Mouse (Mus musculus) limb, embryonic 15.5 days (tissue): ENCODE measurements around the gene Pih1d1. TPM values are rescaled to one million over a fixed set of nuclear protein-coding genes. Genes with fewer than 3 reads are reported as not detected.

Experiments
- ATAC-seq: fragments of 200-750 bp; cut with Nextera tagmentation; 2 replicates; pipeline ENCODE4 v1.8.0; 2017; ENCODE audit warnings: low read depth, moderate TSS enrichment; ENCODE audit not compliant: insufficient number of reproducible peaks, low FRiP score, low TSS enrichment
- H3K27ac ChIP-seq: fragments of 300-500 bp; sonication (generic); 2 replicates; pipeline ENCODE4 v1.5.1; 2015; ENCODE audit warnings: moderate library complexity, mild to moderate bottlenecking, inconsistent platforms
- H3K27me3 ChIP-seq: fragments of 300-500 bp; sonication (generic); 2 replicates; pipeline ENCODE4 v1.6.1; 2015; ENCODE audit warnings: inconsistent platforms
- H3K36me3 ChIP-seq: fragments of 300-500 bp; sonication (generic); 2 replicates; pipeline ENCODE4 v1.6.1; 2015; ENCODE audit warnings: inconsistent platforms
- H3K4me1 ChIP-seq: fragments of 300-500 bp; sonication (generic); 2 replicates; pipeline ENCODE4 v1.6.1; 2015; ENCODE audit warnings: inconsistent platforms
- H3K4me2 ChIP-seq: fragments of 300-500 bp; sonication (generic); 2 replicates; pipeline ENCODE4 v1.6.1; 2015; ENCODE audit warnings: mild to moderate bottlenecking, inconsistent platforms
- H3K4me3 ChIP-seq: fragments of 300-500 bp; sonication (generic); 2 replicates; pipeline ENCODE4 v1.5.1; 2015; ENCODE audit warnings: mild to moderate bottlenecking, inconsistent platforms
- H3K9ac ChIP-seq: fragments of 300-500 bp; sonication (generic); 2 replicates; pipeline ENCODE4 v1.6.1; 2015; ENCODE audit warnings: inconsistent platforms
- H3K9me3 ChIP-seq: fragments of 300-500 bp; sonication (generic); 2 replicates; pipeline ENCODE4 v1.6.1; 2016; ENCODE audit warnings: inconsistent platforms
- WGBS: fragments of 180-500 bp; shearing (Covaris S2); methylation state at CpG from one replicate; pipeline ENCODE4 v1.1.7; 2015; 5-methylcytosine and 5-hydroxymethylcytosine counted together
- polyA plus RNA-seq: library from polyadenylated mRNA; unstranded; fragments of >200 nt; fragmentation: Nextera tagmentation; extraction: Ambion mirVana; gene quantifications from 2 replicates; pipeline ENCODE4 v1.2.1, GENCODE M21; 2015

The Pih1d1 gene
- polyA plus RNA-seq, 1 experiment from 2014 or later: 76.3 TPM

DNA sequence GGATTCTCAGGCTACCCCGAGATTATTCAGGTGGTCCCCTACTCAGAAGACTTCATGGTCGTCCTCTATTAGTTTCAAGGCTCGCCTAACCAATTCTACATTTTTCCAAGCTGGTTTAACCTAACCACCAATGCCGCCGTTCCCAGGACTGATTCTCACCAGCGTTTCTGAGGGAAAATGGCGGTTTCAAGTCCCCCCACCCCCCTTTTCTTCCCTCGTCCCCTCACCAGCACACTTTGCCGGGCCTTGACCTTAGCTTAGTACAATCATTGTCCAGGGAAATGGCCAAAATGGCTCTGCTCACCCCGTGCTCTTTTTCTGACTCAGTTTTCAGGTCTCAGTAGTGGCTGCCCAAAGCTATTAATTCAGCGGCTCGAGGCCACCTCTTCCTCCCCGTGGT lies 21.3 kb downstream of the Pih1d1 start:
- Histone ChIP-seq H3K27ac (no peak overlapping the region), H3K4me1 (peaks cover 20% of the 10 kb centered on the region), H3K9me3 (no peaks in the 10 kb centered on the region; the same call in 1 of the 2 replicates), H3K4me2 (no peak overlapping the region), H3K4me3 (no peak overlapping the region), H3K36me3 (no peaks in the 10 kb centered on the region), H3K9ac (no peak overlapping the region), H3K27me3 (peaks cover 94% of the 10 kb centered on the region)
- no peak for ATAC-seq
- 2% methylated on average over 13 of the region's 13 CpGs for WGBS

DNA sequence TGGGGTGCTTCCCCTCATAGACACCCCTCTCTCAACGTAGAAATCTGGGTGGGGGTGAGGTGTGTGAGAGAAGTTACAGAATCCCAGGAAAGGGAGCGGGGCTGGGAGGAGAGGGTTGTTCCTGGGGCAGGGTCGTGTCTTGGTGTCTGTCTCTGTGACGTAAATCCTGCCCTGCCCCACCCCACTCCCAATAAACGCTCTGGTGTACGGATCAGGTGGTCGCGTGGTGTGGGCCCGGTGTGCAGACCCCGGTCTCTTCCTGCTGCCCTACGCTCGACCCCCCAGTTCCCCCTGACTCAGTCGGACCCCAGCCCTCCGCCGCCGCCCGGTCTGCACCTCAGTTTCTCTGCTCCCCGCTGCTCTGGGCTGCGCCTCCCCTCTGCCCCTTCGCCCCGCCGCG lies 21.8 kb downstream of the Pih1d1 start:
- no peaks in the 10 kb centered on the region for H3K9me3 ChIP-seq
- H3K4me2 ChIP-seq: peak overlapping the region; percentile 40
- H3K4me3 ChIP-seq: peak overlapping the region; percentile 27
- 2% methylated on average over 23 of the region's 23 CpGs for WGBS
- peaks cover 20% of the 10 kb centered on the region for H3K4me1 ChIP-seq
- ATAC-seq: no peak
- no peak overlapping the region for H3K9ac ChIP-seq
- H3K36me3 ChIP-seq: no peaks in the 10 kb centered on the region
- peaks cover 95% of the 10 kb centered on the region for H3K27me3 ChIP-seq
- no peak overlapping the region for H3K27ac ChIP-seq

DNA sequence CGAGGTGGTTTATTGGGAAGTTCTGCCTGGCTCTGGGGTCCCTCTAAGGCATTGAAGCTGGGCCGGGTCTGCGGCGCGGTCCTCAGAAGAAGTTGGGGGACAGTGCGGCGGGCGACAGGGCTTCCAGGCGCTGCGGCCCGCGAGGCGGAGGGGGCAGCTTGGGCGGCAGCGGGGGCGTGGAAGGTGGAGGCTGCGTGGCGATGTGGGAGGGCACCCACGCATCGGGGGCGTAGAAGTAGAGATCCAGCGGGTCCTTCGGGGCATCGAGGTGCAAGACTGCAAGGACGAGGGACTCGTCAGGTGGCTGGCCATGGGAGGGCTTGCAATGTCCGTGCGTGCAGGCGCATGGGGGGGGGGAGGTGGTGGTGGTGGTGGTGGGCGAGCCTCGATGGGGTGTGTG lies 22.3 kb downstream of the Pih1d1 start:
- WGBS: 4% methylated on average over 29 of the region's 31 CpGs

DNA sequence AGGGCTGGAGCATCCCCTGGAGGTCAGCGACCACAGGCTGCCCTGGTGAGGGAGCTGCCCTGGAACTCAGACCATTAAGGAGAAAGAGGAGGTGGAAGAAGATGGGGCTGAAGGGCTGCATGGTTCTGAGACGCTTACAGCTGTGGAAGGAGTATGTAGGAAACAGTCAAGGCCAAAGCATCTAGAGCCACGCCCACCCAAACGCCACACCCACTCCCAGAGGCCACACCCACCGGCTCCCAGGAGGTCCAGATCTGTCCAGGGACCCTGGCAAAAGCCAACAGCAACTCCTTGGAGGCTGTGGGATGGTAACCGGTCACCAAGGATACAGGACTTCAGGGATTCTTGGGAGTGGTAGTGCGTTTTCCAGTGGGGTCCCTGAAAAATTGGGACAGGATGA lies 24.4 kb downstream of the Pih1d1 start:
- no peak for ATAC-seq
- peaks cover 33% of the 10 kb centered on the region for H3K4me1 ChIP-seq
- H3K9ac ChIP-seq: no peak overlapping the region
- H3K36me3 ChIP-seq: no peaks in the 10 kb centered on the region
- 25% methylated on average over 7 of the region's 7 CpGs for WGBS
- H3K4me3 ChIP-seq: no peak overlapping the region
- H3K9me3 ChIP-seq: no peaks in the 10 kb centered on the region
- H3K4me2 ChIP-seq: no peak overlapping the region
- H3K27me3 ChIP-seq: peaks cover 98% of the 10 kb centered on the region
- H3K27ac ChIP-seq: no peak overlapping the region

More for the DNA sequence above, 22.3 kb downstream of the Pih1d1 start:
- Histone ChIP-seq H3K4me1 (peaks cover 22% of the 10 kb centered on the region), H3K4me3 (peak overlapping the region; percentile 27), H3K9ac (no peak overlapping the region), H3K27me3 (peaks cover 96% of the 10 kb centered on the region), H3K27ac (no peak overlapping the region), H3K36me3 (no peaks in the 10 kb centered on the region), H3K9me3 (no peaks in the 10 kb centered on the region), H3K4me2 (peak overlapping the region; percentile 40)
- no peak for ATAC-seq

DNA sequence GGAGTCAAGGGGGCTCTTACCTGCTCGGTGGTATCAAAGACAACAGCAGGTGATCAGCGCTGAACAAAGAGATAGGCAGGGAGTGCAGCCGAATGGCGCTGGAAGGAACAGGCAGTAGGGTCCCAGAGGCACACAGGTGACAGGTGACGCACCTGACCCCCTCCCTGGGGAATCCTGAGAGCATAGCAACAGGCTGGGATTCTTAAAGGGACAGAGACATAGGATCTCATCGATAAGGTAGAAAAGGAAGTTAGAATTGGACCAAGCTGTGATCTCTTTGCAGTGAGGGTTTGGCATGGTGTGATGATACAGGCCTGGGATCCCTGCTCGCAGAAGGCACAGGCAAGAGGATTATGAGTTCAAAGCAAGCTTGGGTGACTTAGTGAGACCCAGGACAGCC lies 25.4 kb downstream of the Pih1d1 start, which contains the start of gene Gfy:
Gfy (minus strand) TSS at position 101 of the 400 bp plus-strand sequence.
- Histone ChIP-seq H3K36me3 (no peaks in the 10 kb centered on the region), H3K27ac (no peak within 1 kb of the TSS), H3K4me3 (no peak within 1 kb of the TSS), H3K9ac (no peak within 1 kb of the TSS), H3K4me1 (peaks cover 33% of the 10 kb centered on the region), H3K27me3 (peaks cover 100% of the 10 kb centered on the region), H3K9me3 (no peaks in the 10 kb centered on the region), H3K4me2 (no peak within 1 kb of the TSS)
- ATAC-seq: no peak
- 23% methylated on average over 7 of the region's 7 CpGs for WGBS

DNA sequence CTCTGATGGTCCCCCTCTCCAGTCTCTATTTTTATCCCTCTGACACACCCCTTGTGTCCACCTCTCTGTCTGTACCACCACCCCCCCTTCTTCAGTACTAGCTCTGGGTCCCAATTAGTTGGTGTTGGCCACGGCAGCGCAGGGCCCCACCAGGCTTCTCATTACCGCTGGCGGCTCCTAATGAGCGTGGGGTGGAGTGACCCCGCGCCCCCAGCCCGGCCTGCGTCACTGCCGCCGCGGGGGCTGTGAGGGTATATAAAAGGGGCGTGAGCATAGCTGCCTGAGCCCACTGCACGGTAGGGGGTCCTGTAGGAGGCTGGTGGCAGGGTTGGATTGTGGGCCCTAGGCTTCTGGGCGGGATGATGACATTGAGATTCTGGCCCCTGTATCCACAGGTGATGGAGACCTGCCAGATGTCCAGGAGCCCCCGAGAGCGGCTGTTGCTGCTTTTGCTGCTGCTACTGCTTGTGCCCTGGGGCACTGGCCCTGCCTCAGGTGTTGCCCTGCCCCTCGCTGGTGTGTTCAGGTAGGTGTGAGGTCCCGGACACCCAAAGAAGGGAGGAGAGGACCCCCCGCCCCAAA lies 26.9 kb downstream of the Pih1d1 start, which contains the start of gene Pth2:
Pth2 (plus strand) TSS at position 100 of the 582 bp plus-strand sequence.
- Histone ChIP-seq H3K36me3 (no peaks in the 10 kb centered on the region), H3K4me3 (peak within 1 kb of the TSS; percentile 4; the same call in 1 of the 2 replicates), H3K27me3 (peaks cover 99% of the 10 kb centered on the region), H3K4me2 (no peak within 1 kb of the TSS), H3K27ac (no peak within 1 kb of the TSS), H3K4me1 (peaks cover 22% of the 10 kb centered on the region), H3K9me3 (no peaks in the 10 kb centered on the region), H3K9ac (no peak within 1 kb of the TSS)
- no peak for ATAC-seq
- WGBS: 10% methylated on average over 20 of the region's 20 CpGs

DNA sequence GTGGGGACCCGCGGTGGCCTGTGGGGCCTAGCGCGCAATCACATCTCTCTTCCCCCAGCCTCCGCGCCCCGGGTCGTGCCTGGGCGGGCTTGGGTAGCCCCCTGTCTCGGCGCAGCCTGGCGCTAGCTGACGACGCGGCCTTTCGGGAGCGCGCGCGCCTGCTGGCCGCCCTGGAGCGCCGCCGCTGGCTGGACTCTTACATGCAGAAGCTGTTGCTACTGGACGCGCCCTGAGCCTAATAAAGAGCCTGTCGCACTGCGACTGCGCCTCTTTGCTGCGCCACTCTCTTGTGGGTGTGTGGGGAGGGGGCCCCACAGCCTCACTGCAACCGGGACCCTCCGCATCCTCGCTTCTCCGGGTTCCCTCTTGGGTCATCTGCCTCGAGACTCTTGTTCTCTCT lies 27.4 kb downstream of the Pih1d1 start:
- Histone ChIP-seq H3K4me1 (peaks cover 17% of the 10 kb centered on the region), H3K27me3 (peaks cover 99% of the 10 kb centered on the region), H3K9ac (no peak overlapping the region), H3K27ac (no peak overlapping the region), H3K4me3 (peak overlapping the region; percentile 4; the same call in 1 of the 2 replicates), H3K9me3 (no peaks in the 10 kb centered on the region), H3K4me2 (no peak overlapping the region), H3K36me3 (no peaks in the 10 kb centered on the region)
- 4% methylated on average over 34 of the region's 35 CpGs for WGBS
- ATAC-seq: no peak

DNA sequence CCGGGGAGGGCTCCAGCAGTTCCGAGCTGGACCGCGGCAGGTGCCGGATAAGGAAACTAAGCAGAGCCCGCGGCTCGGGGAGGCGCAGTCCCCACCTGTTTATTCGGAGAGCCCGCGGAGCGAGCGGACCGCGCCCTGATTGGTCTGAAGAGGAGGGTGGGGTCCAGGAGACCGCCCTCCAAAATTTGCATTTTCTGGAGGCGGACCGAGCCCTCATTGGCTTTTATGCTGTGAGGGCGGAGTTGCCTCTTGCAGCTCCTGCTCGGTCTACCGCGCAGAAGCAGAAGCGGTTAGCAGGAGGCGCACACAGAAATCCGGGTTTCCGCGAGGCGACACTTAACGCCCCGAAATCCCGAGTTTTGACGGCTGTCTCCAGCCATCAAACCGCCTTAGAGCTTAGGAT lies 28.1 kb downstream of the Pih1d1 start:
- peaks cover 13% of the 10 kb centered on the region for H3K4me1 ChIP-seq
- ATAC-seq: peak; percentile 80
- H3K27me3 ChIP-seq: peaks cover 93% of the 10 kb centered on the region
- H3K4me3 ChIP-seq: peak overlapping the region; percentile 30
- H3K9ac ChIP-seq: no peak overlapping the region
- WGBS: under 1% methylated on average over 34 of the region's 34 CpGs
- H3K9me3 ChIP-seq: no peaks in the 10 kb centered on the region
- H3K27ac ChIP-seq: no peak overlapping the region
- H3K4me2 ChIP-seq: peak overlapping the region; percentile 55
- H3K36me3 ChIP-seq: no peaks in the 10 kb centered on the region

DNA sequence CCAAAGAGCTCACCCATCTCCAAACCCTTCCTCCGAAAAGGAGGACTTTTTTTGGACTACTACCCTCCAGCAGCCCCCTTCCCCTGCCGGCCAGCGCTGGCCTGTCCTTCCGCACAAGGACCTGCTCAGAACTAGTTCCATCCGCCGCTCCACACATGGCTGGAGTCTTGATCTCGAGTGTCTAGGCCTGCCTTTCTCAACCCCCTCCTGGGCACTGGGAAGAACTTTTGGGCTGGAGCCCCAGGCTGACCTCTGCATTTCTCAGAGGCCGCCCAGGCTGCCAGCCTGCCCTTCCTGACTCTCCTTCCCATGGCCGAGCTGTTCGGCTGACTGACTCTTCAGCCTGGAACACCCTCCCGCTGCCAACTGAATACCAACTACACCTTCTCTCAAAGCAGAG lies 28.5 kb downstream of the Pih1d1 start:
- H3K9ac ChIP-seq: no peak overlapping the region
- WGBS: 17% methylated on average over 11 of the region's 11 CpGs
- H3K4me2 ChIP-seq: peak overlapping the region; percentile 55

DNA sequence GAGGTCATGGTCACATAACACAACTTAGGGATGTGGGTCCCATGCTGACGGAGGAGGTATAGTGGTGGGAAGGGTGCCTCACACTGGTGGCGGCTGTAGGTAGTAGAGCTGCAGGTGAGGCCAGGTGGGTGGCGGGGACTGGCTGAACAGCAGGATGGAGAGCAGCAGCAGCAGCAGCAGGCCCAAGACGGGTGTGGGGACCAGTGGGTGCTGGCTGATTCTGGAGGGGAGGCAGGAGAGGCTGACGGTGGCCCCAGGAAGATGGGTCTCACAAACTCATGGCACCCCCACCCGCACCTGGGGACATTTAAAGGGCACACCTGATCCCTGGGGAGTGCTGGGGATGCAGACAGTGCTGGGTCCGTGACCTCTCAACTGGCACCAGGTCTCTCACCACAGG lies 29.6 kb downstream of the Pih1d1 start:
- no peaks in the 10 kb centered on the region for H3K9me3 ChIP-seq
- H3K36me3 ChIP-seq: no peaks in the 10 kb centered on the region
- no peak overlapping the region for H3K4me3 ChIP-seq
- H3K27ac ChIP-seq: no peak overlapping the region
- peaks cover 83% of the 10 kb centered on the region for H3K27me3 ChIP-seq
- peaks cover 13% of the 10 kb centered on the region for H3K4me1 ChIP-seq
- no peak overlapping the region for H3K4me2 ChIP-seq
- no peak for ATAC-seq
- no peak overlapping the region for H3K9ac ChIP-seq
- WGBS: 63% methylated on average over 7 of the region's 7 CpGs

More for the DNA sequence above, 28.5 kb downstream of the Pih1d1 start:
- ATAC-seq: no peak
- no peak overlapping the region for H3K27ac ChIP-seq
- peaks cover 89% of the 10 kb centered on the region for H3K27me3 ChIP-seq
- no peaks in the 10 kb centered on the region for H3K9me3 ChIP-seq
- no peaks in the 10 kb centered on the region for H3K36me3 ChIP-seq
- peak overlapping the region; percentile 30 for H3K4me3 ChIP-seq
- peaks cover 13% of the 10 kb centered on the region for H3K4me1 ChIP-seq

DNA sequence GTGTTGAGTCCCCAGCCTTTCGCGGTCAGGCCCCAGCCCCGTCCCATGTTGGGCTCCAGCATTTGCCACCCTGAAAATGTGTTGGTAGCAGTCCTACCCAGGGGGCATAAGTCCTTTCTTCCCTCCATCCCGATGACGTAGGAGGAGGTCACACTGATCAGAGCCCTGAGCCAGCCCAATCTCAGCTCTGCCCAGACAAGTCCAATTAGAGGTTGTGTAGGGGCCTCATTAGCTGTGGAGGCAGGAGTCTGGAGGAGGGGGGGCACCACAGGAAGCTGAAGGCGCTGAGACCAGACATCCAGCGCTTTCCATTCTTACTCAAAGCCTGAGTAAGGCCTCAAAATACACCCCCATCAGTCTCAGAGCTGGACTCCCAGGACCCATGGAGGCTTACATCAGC lies 31.8 kb downstream of the Pih1d1 start:
- WGBS: 54% methylated on average over 7 of the region's 7 CpGs
- ATAC-seq: no peak
- Histone ChIP-seq H3K4me1 (peaks cover 13% of the 10 kb centered on the region), H3K9ac (no peak overlapping the region), H3K27ac (no peak overlapping the region), H3K36me3 (no peaks in the 10 kb centered on the region), H3K9me3 (no peaks in the 10 kb centered on the region), H3K27me3 (peaks cover 72% of the 10 kb centered on the region), H3K4me3 (no peak overlapping the region), H3K4me2 (no peak overlapping the region)

DNA sequence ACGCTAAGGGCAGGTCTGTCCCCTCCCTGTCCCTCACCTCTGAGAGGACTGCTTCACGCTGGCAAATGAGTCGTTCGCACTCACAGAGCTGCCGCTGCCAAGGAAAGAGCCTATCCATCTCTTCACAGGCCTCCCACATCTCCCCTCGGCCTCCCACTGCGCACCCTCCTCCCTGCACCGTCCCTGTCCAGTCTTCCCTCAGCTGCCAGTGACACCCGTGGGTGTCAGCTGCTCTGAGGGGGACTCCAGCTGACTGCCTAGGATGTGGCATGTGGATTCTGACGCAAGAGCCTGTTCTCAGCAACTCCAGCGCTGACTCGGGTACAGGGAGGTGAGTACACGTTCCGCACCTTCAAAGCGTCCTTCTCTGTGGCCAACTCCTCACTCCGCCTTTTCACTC lies 35.5 kb downstream of the Pih1d1 start:
- no peak overlapping the region for H3K4me3 ChIP-seq
- H3K36me3 ChIP-seq: no peaks in the 10 kb centered on the region

More for the DNA sequence above, 35.5 kb downstream of the Pih1d1 start:
- Histone ChIP-seq H3K4me1 (peaks cover 10% of the 10 kb centered on the region), H3K4me2 (no peak overlapping the region), H3K27me3 (peaks cover 35% of the 10 kb centered on the region), H3K9ac (no peak overlapping the region), H3K9me3 (no peaks in the 10 kb centered on the region), H3K27ac (no peak overlapping the region)
- ATAC-seq: no peak
- 51% methylated on average over 16 of the region's 16 CpGs for WGBS
